Comparison of ENCODE assay signal across 9 mouse cellular contexts in genomic region chr17:25256140-25256754, GRCm38 (mm10). TPM values are rescaled to one million over a fixed set of nuclear protein-coding genes. Genes with fewer than 3 reads are reported as not detected.
A peak's percentile ranks its signal among the peaks of the same experiment; 100 is the strongest.
DNase-seq lines count a peak whose midpoint lies in the region; ATAC-seq and TF ChIP-seq lines count a peak whose summit lies in the region.
"Had no signal": no experiment of that assay in that cellular context is flagged by ENCODE, and none has a peak within 500 bp of the region (broad histone marks: within the 10 kb centered on the region; RNA-seq: fewer than 3 reads in every experiment).

TSS of gene Baiap3 (minus strand) at chr17:25256364.

- peak within 1 kb of the TSS; percentile 61 for H3K4me2 ChIP-seq in hindbrain, embryonic 16.5 days (ENCODE audit: low read length)
- peak within 1 kb of the TSS; percentile 67 for H3K4me2 ChIP-seq in lung, embryonic 16.5 days (ENCODE audit: low read depth, low read length)
- H3K4me2 ChIP-seq in stomach, postnatal 0 days (replicated peaks; ENCODE audit: low read depth), result peak within 1 kb of the TSS; percentile 51

- 5% methylated on average over 24 of the region's 35 CpGs for WGBS in hindbrain, embryonic 16.5 days
- WGBS in lung, embryonic 16.5 days, result 3% methylated on average over 34 of the region's 35 CpGs
- WGBS in stomach, postnatal 0 days, result 4% methylated on average over 31 of the region's 35 CpGs

- DNase-seq in left cerebral cortex, adult 18-20 months (ENCODE audit: low spot score in 2 of 2), result no peak
- no peak for DNase-seq in left cerebral cortex, adult 11 months (ENCODE audit: low spot score)
- no peak for DNase-seq in stomach, postnatal 0 days (ENCODE audit: low spot score)
- DNase-seq in urinary bladder, postnatal 14 days (ENCODE audit: low spot score), result no peak
- DNase-seq in MN1 (ENCODE audit: low spot score), result no peak

- H3K9ac ChIP-seq in hindbrain, embryonic 16.5 days (ENCODE audit: low read depth, low read length), result peak within 1 kb of the TSS; percentile 53
- H3K9ac ChIP-seq in lung, embryonic 16.5 days (ENCODE audit: low read length), result peak within 1 kb of the TSS; percentile 61
- H3K9ac ChIP-seq in stomach, postnatal 0 days (ENCODE audit: low read length), result peak within 1 kb of the TSS; percentile 18; the same call in 1 of the 2 replicates

- H3K9me3 ChIP-seq in hindbrain, embryonic 16.5 days (ENCODE audit: control insufficient read depth, low read length), result no peaks in the 10 kb centered on the region
- no peaks in the 10 kb centered on the region for H3K9me3 ChIP-seq in lung, embryonic 16.5 days (ENCODE audit: control insufficient read depth, low read length)
- H3K9me3 ChIP-seq in stomach, postnatal 0 days (ENCODE audit: control insufficient read depth, low read length), result no peaks in the 10 kb centered on the region

- no peaks in the 10 kb centered on the region for H3K4me1 ChIP-seq in brown adipose tissue, adult 24 weeks (ENCODE audit: control insufficient read depth, insufficient read depth, insufficient read length, low read length)
- H3K4me1 ChIP-seq in hindbrain, embryonic 16.5 days (ENCODE audit: control insufficient read depth, insufficient read depth, low read depth, low read length), result peaks cover 35% of the 10 kb centered on the region
- peaks cover 9% of the 10 kb centered on the region for H3K4me1 ChIP-seq in lung, embryonic 16.5 days (replicated peaks; ENCODE audit: control insufficient read depth, insufficient read depth, low read length)
- 0 out of 2 replicates have a peak, but pooled peaks cover 3% of the 10 kb centered on the region for H3K4me1 ChIP-seq in stomach, postnatal 0 days (replicated peaks; ENCODE audit: control insufficient read depth, insufficient read depth)

- peak within 1 kb of the TSS; percentile 30; the same call in 1 of the 2 replicates for H3K4me3 ChIP-seq in brown adipose tissue, adult 24 weeks (ENCODE audit: insufficient read depth, low read depth, low read length)
- peak within 1 kb of the TSS; percentile 39 for H3K4me3 ChIP-seq in hindbrain, embryonic 16.5 days (ENCODE audit: low read length)
- peak within 1 kb of the TSS; percentile 44 for H3K4me3 ChIP-seq in lung, embryonic 16.5 days (ENCODE audit: low read length)
- H3K4me3 ChIP-seq in stomach, postnatal 0 days (ENCODE audit: low read depth, low read length), result peak within 1 kb of the TSS; percentile 33
- H3K4me3 ChIP-seq: myocyte had no signal

- peaks cover 11% of the 10 kb centered on the region for H3K27me3 ChIP-seq in hindbrain, embryonic 16.5 days (replicated peaks; ENCODE audit: control insufficient read depth, insufficient read depth, low read length)
- H3K27me3 ChIP-seq in lung, embryonic 16.5 days (ENCODE audit: control insufficient read depth, insufficient read depth, low read depth, low read length), result peaks cover 24% of the 10 kb centered on the region
- H3K27me3 ChIP-seq in stomach, postnatal 0 days (ENCODE audit: control insufficient read depth, insufficient read depth, low read length), result 0 out of 2 replicates have a peak, but pooled peaks cover 3% of the 10 kb centered on the region

- TF ChIP-seq CTCF in stomach, postnatal 0 days (IDR thresholded peaks at IDR 0.05; ENCODE audit: low read depth), result no peak

- H3K36me3 ChIP-seq in hindbrain, embryonic 16.5 days (ENCODE audit: control insufficient read depth, insufficient read depth, low read length), result no peaks in the 10 kb centered on the region; the same call in 1 of the 2 replicates
- peaks cover 2% of the 10 kb centered on the region; the same call in 1 of the 2 replicates for H3K36me3 ChIP-seq in lung, embryonic 16.5 days (ENCODE audit: control insufficient read depth, insufficient read depth, low read length)
- H3K36me3 ChIP-seq in stomach, postnatal 0 days (ENCODE audit: control insufficient read depth, insufficient read depth, low read length), result no peaks in the 10 kb centered on the region

- ATAC-seq in hindbrain, embryonic 16.5 days, result peak; percentile 15; the same call in 1 of the 2 replicates
- ATAC-seq in lung, embryonic 16.5 days (ENCODE audit: low read depth), result peak; percentile 50
- peak; percentile 15; the same call in 1 of the 2 replicates for ATAC-seq in stomach, postnatal 0 days (ENCODE audit: low FRiP score, low TSS enrichment)

- no peak within 1 kb of the TSS for H3K27ac ChIP-seq in brown adipose tissue, adult 24 weeks (replicated peaks; ENCODE audit: low read depth, low read length)
- H3K27ac ChIP-seq in hindbrain, embryonic 16.5 days (ENCODE audit: low read depth, low read length), result no peak within 1 kb of the TSS
- no peak within 1 kb of the TSS for H3K27ac ChIP-seq in lung, embryonic 16.5 days (ENCODE audit: low read length)
- no peak within 1 kb of the TSS for H3K27ac ChIP-seq in stomach, postnatal 0 days (replicated peaks)

- no peak for TF ChIP-seq EP300 in stomach, postnatal 0 days (optimal IDR thresholded peaks at IDR 0.05)

RNA-seq across cellular contexts. Expression of gene Baiap3, which starts in this region (rescaled TPM):
- 10 to 100 TPM; 17.5 to 18.7 TPM for total RNA-seq in left cerebral cortex, adult 18-20 months (2021)
- 1.1 and 2.9 TPM in 2 replicates for polyA plus RNA-seq in brown adipose tissue, adult 24 weeks (2012; ENCODE audit: insufficient read depth, insufficient read length, missing spikeins)
- 23.4 and 26.0 TPM in 2 replicates for polyA plus RNA-seq in hindbrain, embryonic 16.5 days (2015; fragmentation: Nextera tagmentation; extraction: Ambion mirVana)
- polyA plus RNA-seq in lung, embryonic 16.5 days (2015; fragmentation: Nextera tagmentation; extraction: Ambion mirVana), result 1.3 and 1.6 TPM in 2 replicates
- 1.2 and 1.3 TPM in 2 replicates for polyA plus RNA-seq in stomach, postnatal 0 days (2015; fragmentation: Nextera tagmentation; extraction: Ambion mirVana)
